Mouse (Mus musculus): ENCODE measurements around the gene Atp2a3. TPM values are rescaled to one million over a fixed set of nuclear protein-coding genes. Genes with fewer than 3 reads are reported as not detected.

Atp2a3 gene
- polyA plus RNA-seq, 1 experiment from 2014 or later, result 33.1 TPM

- Histone ChIP-seq H3K4me1 (ENCODE audit: insufficient read depth, low read depth, low read length) (peaks cover 2% of the 10 kb centered on the region; the same call in 1 of the 2 replicates), H3K27me3 (replicated peaks; ENCODE audit: insufficient read depth, low read length) (no peaks in the 10 kb centered on the region)
- 45% methylated on average over 5 of the region's 5 CpGs for WGBS
Observed at GRCm38 (mm10) chr11:72983283-72983682, 22.3 kb downstream of the Atp2a3 start.

GRCm38 (mm10) chr11:72986745-72987144 lies 25.8 kb downstream of the Atp2a3 start:
- 67% methylated on average over 5 of the region's 5 CpGs for WGBS
- Histone ChIP-seq H3K36me3 (ENCODE audit: insufficient read depth, low read length) (no peaks in the 10 kb centered on the region), H3K9me3 (ENCODE audit: low read length) (no peaks in the 10 kb centered on the region), H3K27ac (ENCODE audit: low read length) (no peak overlapping the region), H3K9ac (replicated peaks; ENCODE audit: low read depth) (no peak overlapping the region), H3K4me2 (replicated peaks; ENCODE audit: low read depth, low read length) (no peak overlapping the region), H3K4me3 (ENCODE audit: low read depth, low read length) (no peak overlapping the region), H3K27me3 (replicated peaks; ENCODE audit: insufficient read depth, low read length) (no peaks in the 10 kb centered on the region), H3K4me1 (ENCODE audit: insufficient read depth, low read depth, low read length) (peaks cover 7% of the 10 kb centered on the region; the same call in 1 of the 2 replicates)
- no peak for DNase-seq (ENCODE audit: low spot score)
- no peak for ATAC-seq
- TF ChIP-seq CTCF (IDR thresholded peaks at IDR 0.05), result no peak
- TF ChIP-seq EP300 (IDR thresholded peaks at IDR 0.05), result no peak

More at GRCm38 (mm10) chr11:72983283-72983682, 22.3 kb downstream of the Atp2a3 start:
- no peak for DNase-seq (ENCODE audit: low spot score)
- H3K4me3 ChIP-seq (ENCODE audit: low read depth, low read length), result no peak overlapping the region
- H3K9me3 ChIP-seq (ENCODE audit: low read length), result no peaks in the 10 kb centered on the region
- H3K4me2 ChIP-seq (replicated peaks; ENCODE audit: low read depth, low read length), result no peak overlapping the region
- no peak overlapping the region for H3K27ac ChIP-seq (ENCODE audit: low read length)
- TF ChIP-seq EP300 (IDR thresholded peaks at IDR 0.05) (no peak), CTCF (IDR thresholded peaks at IDR 0.05) (peak; percentile 73)
- H3K36me3 ChIP-seq (ENCODE audit: insufficient read depth, low read length), result no peaks in the 10 kb centered on the region
- ATAC-seq, result peak; percentile 44
- H3K9ac ChIP-seq (replicated peaks; ENCODE audit: low read depth), result no peak overlapping the region

GRCm38 (mm10) chr11:72987234-72987633 lies 26.3 kb downstream of the Atp2a3 start:
- Histone ChIP-seq H3K9ac (replicated peaks; ENCODE audit: low read depth) (no peak overlapping the region), H3K27ac (ENCODE audit: low read length) (no peak overlapping the region), H3K4me2 (replicated peaks; ENCODE audit: low read depth, low read length) (no peak overlapping the region), H3K4me1 (ENCODE audit: insufficient read depth, low read depth, low read length) (peaks cover 12% of the 10 kb centered on the region), H3K9me3 (ENCODE audit: low read length) (no peaks in the 10 kb centered on the region), H3K27me3 (replicated peaks; ENCODE audit: insufficient read depth, low read length) (no peaks in the 10 kb centered on the region), H3K4me3 (ENCODE audit: low read depth, low read length) (no peak overlapping the region), H3K36me3 (ENCODE audit: insufficient read depth, low read length) (no peaks in the 10 kb centered on the region)
- TF ChIP-seq CTCF (IDR thresholded peaks at IDR 0.05) (no peak), EP300 (IDR thresholded peaks at IDR 0.05) (no peak)
- no peak for DNase-seq (ENCODE audit: low spot score)
- ATAC-seq, result no peak
- 58% methylated on average over 5 of the region's 5 CpGs for WGBS

GRCm38 (mm10) chr11:72987807-72988206 lies 26.8 kb downstream of the Atp2a3 start:
- DNase-seq (ENCODE audit: low spot score) (no peak), ATAC-seq (no peak)
- Histone ChIP-seq H3K27me3 (replicated peaks; ENCODE audit: insufficient read depth, low read length) (no peaks in the 10 kb centered on the region), H3K4me1 (ENCODE audit: insufficient read depth, low read depth, low read length) (peaks cover 14% of the 10 kb centered on the region), H3K9ac (replicated peaks; ENCODE audit: low read depth) (no peak overlapping the region), H3K4me2 (replicated peaks; ENCODE audit: low read depth, low read length) (no peak overlapping the region), H3K27ac (ENCODE audit: low read length) (no peak overlapping the region), H3K9me3 (ENCODE audit: low read length) (no peaks in the 10 kb centered on the region), H3K4me3 (ENCODE audit: low read depth, low read length) (no peak overlapping the region), H3K36me3 (ENCODE audit: insufficient read depth, low read length) (no peaks in the 10 kb centered on the region)
- WGBS, result 35% methylated on average over 5 of the region's 5 CpGs
- TF ChIP-seq EP300 (IDR thresholded peaks at IDR 0.05) (no peak), CTCF (IDR thresholded peaks at IDR 0.05) (no peak)

GRCm38 (mm10) chr11:72989044-72989443 lies 28.1 kb downstream of the Atp2a3 start:
- DNase-seq (ENCODE audit: low spot score), result peak; percentile 65
- Histone ChIP-seq H3K9ac (replicated peaks; ENCODE audit: low read depth) (no peak overlapping the region), H3K27me3 (replicated peaks; ENCODE audit: insufficient read depth, low read length) (no peaks in the 10 kb centered on the region), H3K9me3 (ENCODE audit: low read length) (no peaks in the 10 kb centered on the region), H3K36me3 (ENCODE audit: insufficient read depth, low read length) (no peaks in the 10 kb centered on the region), H3K27ac (ENCODE audit: low read length) (no peak overlapping the region), H3K4me3 (ENCODE audit: low read depth, low read length) (no peak overlapping the region), H3K4me2 (replicated peaks; ENCODE audit: low read depth, low read length) (no peak overlapping the region), H3K4me1 (ENCODE audit: insufficient read depth, low read depth, low read length) (peaks cover 14% of the 10 kb centered on the region)
- 59% methylated on average over 6 of the region's 6 CpGs for WGBS
- TF ChIP-seq CTCF (IDR thresholded peaks at IDR 0.05), result no peak
- TF ChIP-seq EP300 (IDR thresholded peaks at IDR 0.05), result no peak
- ATAC-seq, result peak; percentile 65

- no peak for DNase-seq (ENCODE audit: low spot score)
- Histone ChIP-seq H3K4me3 (ENCODE audit: low read depth, low read length) (no peak overlapping the region), H3K4me1 (ENCODE audit: insufficient read depth, low read depth, low read length) (peaks cover 14% of the 10 kb centered on the region), H3K27me3 (replicated peaks; ENCODE audit: insufficient read depth, low read length) (no peaks in the 10 kb centered on the region), H3K27ac (ENCODE audit: low read length) (no peak overlapping the region), H3K9me3 (ENCODE audit: low read length) (no peaks in the 10 kb centered on the region), H3K36me3 (ENCODE audit: insufficient read depth, low read length) (no peaks in the 10 kb centered on the region), H3K4me2 (replicated peaks; ENCODE audit: low read depth, low read length) (no peak overlapping the region), H3K9ac (replicated peaks; ENCODE audit: low read depth) (no peak overlapping the region)
- ATAC-seq, result 0 out of 2 replicates have a peak, but pooled peaks have one; percentile 11
- TF ChIP-seq CTCF (IDR thresholded peaks at IDR 0.05), result no peak
- no peak for TF ChIP-seq EP300 (IDR thresholded peaks at IDR 0.05)
- 73% methylated on average over 9 of the region's 9 CpGs for WGBS
Observed at GRCm38 (mm10) chr11:72990688-72991087, 29.7 kb downstream of the Atp2a3 start.

- ATAC-seq, result peak; percentile 68
- TF ChIP-seq CTCF (IDR thresholded peaks at IDR 0.05), result no peak
- no peak for TF ChIP-seq EP300 (IDR thresholded peaks at IDR 0.05)
- WGBS, result 30% methylated on average over 9 of the region's 9 CpGs
- H3K4me3 ChIP-seq (ENCODE audit: low read depth, low read length), result no peak overlapping the region
- no peaks in the 10 kb centered on the region for H3K36me3 ChIP-seq (ENCODE audit: insufficient read depth, low read length)
- no peak overlapping the region for H3K9ac ChIP-seq (replicated peaks; ENCODE audit: low read depth)
- no peaks in the 10 kb centered on the region for H3K9me3 ChIP-seq (ENCODE audit: low read length)
- H3K27me3 ChIP-seq (replicated peaks; ENCODE audit: insufficient read depth, low read length), result no peaks in the 10 kb centered on the region
- peaks cover 14% of the 10 kb centered on the region for H3K4me1 ChIP-seq (ENCODE audit: insufficient read depth, low read depth, low read length)
- H3K4me2 ChIP-seq (replicated peaks; ENCODE audit: low read depth, low read length), result no peak overlapping the region
- 0 out of 2 replicates have a peak overlapping the region, but pooled peaks have one; percentile 32 for H3K27ac ChIP-seq (ENCODE audit: low read length)
- DNase-seq (ENCODE audit: low spot score), result peak; percentile 68
Observed at GRCm38 (mm10) chr11:72991961-72992360, 31.0 kb downstream of the Atp2a3 start.
